Mouse (Mus musculus): ENCODE measurements around the gene Igf2r. TPM values are rescaled to one million over a fixed set of nuclear protein-coding genes. Genes with fewer than 3 reads are reported as not detected.

The Igf2r gene
- total and polyA plus RNA-seq, 3 experiments, result 25.6 to 61.8 (median 34.6) TPM

GRCm38 (mm10) chr17:12804584-12805445, 35.4 kb upstream of the Igf2r start:
- no peak overlapping the region for H3K4me2 ChIP-seq (ENCODE audit: insufficient read depth, low read depth, poor library complexity, severe bottlenecking)
- in situ Hi-C loops (cut with MboI; ENCODE audit: low pct_ligation_motif_present, low pct_unique_long_range_greater_than_20kb, low sequenced_read_pairs), result loop anchor here (5.0 kb wide), 1 partner anchor 83 kb away; no protein-coding TSS in a partner anchor
- H3K27me3 ChIP-seq (replicated peaks), result no peaks in the 10 kb centered on the region
- peaks cover 0 to 12% of the 10 kb centered on the region in 2 experiments for H3K36me3 ChIP-seq (replicated peaks in 1 of 2; ENCODE audit: control insufficient read depth in 1 of 2, insufficient read depth in 1 of 2, low read length in 1 of 2)
- DNase-seq (ENCODE audit: extremely low read depth), result no peak
- TF ChIP-seq EP300 (IDR thresholded peaks at IDR 0.05; ENCODE audit: low read length) (no peak), BHLHE40 (IDR thresholded peaks at IDR 0.05; ENCODE audit: low read depth, low read length) (no peak), SIN3A (IDR thresholded peaks at IDR 0.05; ENCODE audit: low read length) (no peak), HCFC1 (IDR thresholded peaks at IDR 0.05; ENCODE audit: low read depth, low read length) (no peak), TCF12 (IDR thresholded peaks at IDR 0.05; ENCODE audit: low read depth, low read length) (no peak), USF1 (IDR thresholded peaks at IDR 0.05; ENCODE audit: low read depth, low read length) (no peak), TBP (conservative IDR thresholded peaks at IDR 0.05; ENCODE audit: low read depth, low read length) (no peak), KAT2A (IDR thresholded peaks at IDR 0.05; ENCODE audit: insufficient replicate concordance, low read length) (no peak), POLR2A (IDR thresholded peaks at IDR 0.05; ENCODE audit: low read depth, low read length) (no peak), SMC3 (IDR thresholded peaks at IDR 0.05; ENCODE audit: low read depth, low read length) (no peak), NRF1 (IDR thresholded peaks at IDR 0.05; ENCODE audit: low read depth, low read length) (no peak), UBTF (IDR thresholded peaks at IDR 0.05; ENCODE audit: low read depth, low read length) (no peak)
- H3K9ac ChIP-seq (ENCODE audit: insufficient read depth, low read depth), result no peak overlapping the region
- dilution Hi-C loops (cut with MboI; ENCODE audit: extremely low pct_ligation_motif_present, extremely low pct_unique_long_range_greater_than_20kb, low sequenced_read_pairs), result no loop called here
- H3K27ac ChIP-seq (ENCODE audit: insufficient read depth, low read depth), result no peak overlapping the region
- H3K79me2 ChIP-seq (replicated peaks; ENCODE audit: control insufficient read depth, extremely low read depth, insufficient read depth, poor library complexity, severe bottlenecking), result no peaks in the 10 kb centered on the region
- H3K4me1 ChIP-seq (ENCODE audit: control insufficient read depth in 1 of 2, insufficient read depth in 2 of 2), result 0 out of 4 replicates have a peak, but pooled peaks cover 0 to 6% of the 10 kb centered on the region in 2 experiments
- H3K4me3 ChIP-seq (replicated peaks in 1 of 3; ENCODE audit: low read depth in 2 of 3, low read length in 2 of 3, poor library complexity in 1 of 3), result no peak overlapping the region
- H3K9me3 ChIP-seq (replicated peaks; ENCODE audit: low read length), result no peaks in the 10 kb centered on the region

GRCm38 (mm10) chr17:12801861-12802540, 32.5 kb upstream of the Igf2r start:
- H3K9me3 ChIP-seq (replicated peaks; ENCODE audit: low read length), result no peaks in the 10 kb centered on the region
- no peak overlapping the region for H3K9ac ChIP-seq (ENCODE audit: insufficient read depth, low read depth)
- H3K4me1 ChIP-seq (ENCODE audit: control insufficient read depth in 1 of 2, insufficient read depth in 2 of 2), result 0 out of 4 replicates have a peak, but pooled peaks cover 0 to 6% of the 10 kb centered on the region in 2 experiments
- dilution Hi-C loops (cut with MboI; ENCODE audit: extremely low pct_ligation_motif_present, extremely low pct_unique_long_range_greater_than_20kb, low sequenced_read_pairs) (no loop called here), in situ Hi-C loops (cut with MboI; ENCODE audit: low pct_ligation_motif_present, low pct_unique_long_range_greater_than_20kb, low sequenced_read_pairs) (no loop called here)
- H3K4me2 ChIP-seq (ENCODE audit: insufficient read depth, low read depth, poor library complexity, severe bottlenecking), result no peak overlapping the region
- H3K27me3 ChIP-seq (replicated peaks), result no peaks in the 10 kb centered on the region
- no peaks in the 10 kb centered on the region for H3K79me2 ChIP-seq (replicated peaks; ENCODE audit: control insufficient read depth, extremely low read depth, insufficient read depth, poor library complexity, severe bottlenecking)
- TF ChIP-seq EP300 (IDR thresholded peaks at IDR 0.05; ENCODE audit: low read length), result no peak
- TF ChIP-seq MAFK (IDR thresholded peaks at IDR 0.05; ENCODE audit: insufficient replicate concordance, low read length), result no peak
- TF ChIP-seq USF1 (IDR thresholded peaks at IDR 0.05; ENCODE audit: low read depth, low read length), result no peak
- no peak for TF ChIP-seq ZC3H11A (IDR thresholded peaks at IDR 0.05; ENCODE audit: low read depth, low read length)
- no peak for TF ChIP-seq USF2 (conservative IDR thresholded peaks at IDR 0.05; ENCODE audit: low read depth, low read length)
- TF ChIP-seq MEF2A (IDR thresholded peaks at IDR 0.05; ENCODE audit: borderline replicate concordance, low read depth, low read length), result no peak
- TF ChIP-seq SIN3A (IDR thresholded peaks at IDR 0.05; ENCODE audit: low read length), result no peak
- TF ChIP-seq MAZ (IDR thresholded peaks at IDR 0.05; ENCODE audit: low read depth, low read length), result no peak
- TF ChIP-seq ETS1 (conservative IDR thresholded peaks at IDR 0.05; ENCODE audit: low read depth, low read length), result no peak
- TF ChIP-seq KAT2A (IDR thresholded peaks at IDR 0.05; ENCODE audit: insufficient replicate concordance, low read length), result no peak
- TF ChIP-seq RAD21 (IDR thresholded peaks at IDR 0.05; ENCODE audit: low read depth, low read length), result no peak
- TF ChIP-seq PAX5 (IDR thresholded peaks at IDR 0.05; ENCODE audit: low read length), result no peak
- H3K4me3 ChIP-seq (replicated peaks in 1 of 3; ENCODE audit: low read depth in 2 of 3, low read length in 2 of 3, poor library complexity in 1 of 3), result no peak overlapping the region
- H3K36me3 ChIP-seq (replicated peaks in 1 of 2; ENCODE audit: control insufficient read depth in 1 of 2, insufficient read depth in 1 of 2, low read length in 1 of 2), result peaks cover 0 to 19% of the 10 kb centered on the region in 2 experiments
- DNase-seq (ENCODE audit: extremely low read depth), result no peak
- no peak overlapping the region for H3K27ac ChIP-seq (ENCODE audit: insufficient read depth, low read depth)
